Mouse (Mus musculus): ENCODE results near the gene Mrps27.
"Not testable (repeated sequence)": the region's sequence is repeated elsewhere in the genome, so short reads cannot be mapped to it uniquely, and the experiment has no call there.

Gene Mrps27

DNA sequence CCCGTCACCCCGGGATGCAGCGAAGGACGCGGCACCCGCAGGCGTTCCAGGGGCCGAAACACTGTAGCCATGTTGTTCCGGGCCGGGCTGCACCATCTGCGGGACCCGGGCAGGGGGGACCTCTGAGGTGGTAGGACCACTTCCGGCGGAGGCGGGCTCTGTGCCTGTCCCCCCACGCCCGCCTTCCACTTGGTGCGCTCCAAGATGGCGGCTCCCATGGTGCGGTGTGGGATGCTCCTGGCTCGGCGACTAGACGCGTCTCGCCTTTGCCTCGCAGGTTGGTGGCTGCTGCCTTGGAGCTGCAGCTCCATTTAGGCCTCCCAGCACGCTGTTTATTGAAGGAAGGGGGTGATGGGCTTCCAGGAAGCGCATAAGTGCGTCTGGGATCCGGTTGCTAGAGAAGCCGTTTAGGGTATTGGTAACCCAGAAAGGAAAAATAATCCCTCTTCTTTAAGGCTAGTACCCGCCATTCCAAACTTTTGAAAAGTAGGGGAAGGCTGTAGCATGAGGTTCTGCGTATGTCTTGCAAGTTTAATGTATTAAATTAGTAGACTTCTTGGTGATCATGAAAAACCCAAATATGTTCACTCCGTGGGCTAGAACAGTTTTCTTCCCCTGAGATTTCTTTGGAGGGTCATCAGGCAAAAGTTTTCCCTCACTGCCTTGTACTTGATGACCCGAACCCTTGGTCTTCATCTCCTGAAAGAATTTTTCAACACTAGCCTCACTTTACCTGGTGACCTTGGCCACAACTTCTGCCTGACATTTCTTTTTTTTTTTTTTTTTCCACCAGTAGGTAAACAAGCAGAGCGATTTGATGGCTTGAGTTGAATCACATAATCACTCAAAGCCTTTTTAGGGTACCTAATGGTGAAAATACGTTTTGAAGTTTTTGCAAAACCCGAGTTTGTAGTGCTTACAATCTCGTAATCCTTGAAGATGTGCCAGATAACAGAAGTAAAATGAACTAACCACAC, at the start of gene Mrps27, which contains the start of gene Ptcd2:
Mrps27 (plus strand) TSS at position 188 of the 977 bp plus-strand sequence.
Ptcd2 (minus strand) TSS at position 107 of the 977 bp plus-strand sequence.
- peak; percentile 97 for DNase-seq (ENCODE audit: low spot score)

DNA sequence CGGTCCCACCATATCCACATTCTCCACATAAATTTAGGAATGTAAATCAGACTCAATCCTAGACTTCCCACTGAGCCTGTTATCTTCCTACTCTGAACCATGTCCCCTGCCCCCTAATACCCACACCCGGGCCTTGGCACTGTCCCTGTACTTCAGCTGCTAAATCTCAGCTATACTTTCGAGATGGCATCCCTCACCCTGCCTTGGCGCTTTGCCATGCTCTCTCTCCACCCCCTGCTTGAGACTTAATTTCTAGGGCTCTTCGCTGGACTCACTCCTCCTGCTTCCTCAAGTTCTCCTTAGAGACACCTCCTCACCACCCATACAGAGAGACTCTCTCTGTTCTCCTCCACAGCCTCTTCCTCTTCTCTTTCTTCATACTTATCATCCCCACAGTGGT, 44.7 kb upstream of the Mrps27 start:
- DNase-seq (ENCODE audit: low spot score) = peak; percentile 68

GRCm38 (mm10) chr13:99303846-99304245, 40.7 kb upstream of the Mrps27 start:
- DNase-seq (ENCODE audit: low spot score) = no peak

- DNase-seq (ENCODE audit: low spot score) = no peak
Measured at GRCm38 (mm10) chr13:99304365-99304764, 40.2 kb upstream of the Mrps27 start.

DNA sequence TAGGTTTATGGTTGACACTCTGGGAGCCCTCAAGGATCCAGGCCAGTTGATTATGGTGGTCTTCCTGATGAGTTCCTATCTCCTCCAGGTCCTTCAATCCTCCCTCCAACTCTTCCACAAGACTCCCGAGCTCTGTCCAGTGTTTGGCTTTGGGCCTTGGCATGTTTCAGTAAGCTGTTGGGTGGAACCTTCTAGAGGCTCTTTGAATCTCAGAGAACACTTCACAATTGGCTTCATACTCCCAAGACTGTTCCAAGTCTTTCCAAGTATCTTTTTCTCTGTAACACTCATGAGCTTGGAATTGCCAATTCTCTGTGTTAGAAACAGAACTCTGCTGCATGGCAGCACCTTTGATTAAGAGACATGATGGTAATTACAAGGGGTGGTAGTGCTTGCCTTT, 39.4 kb upstream of the Mrps27 start:
- no peak for DNase-seq (ENCODE audit: low spot score)

GRCm38 (mm10) chr13:99306164-99306563, 38.4 kb upstream of the Mrps27 start:
- no peak for DNase-seq (ENCODE audit: low spot score)

DNA sequence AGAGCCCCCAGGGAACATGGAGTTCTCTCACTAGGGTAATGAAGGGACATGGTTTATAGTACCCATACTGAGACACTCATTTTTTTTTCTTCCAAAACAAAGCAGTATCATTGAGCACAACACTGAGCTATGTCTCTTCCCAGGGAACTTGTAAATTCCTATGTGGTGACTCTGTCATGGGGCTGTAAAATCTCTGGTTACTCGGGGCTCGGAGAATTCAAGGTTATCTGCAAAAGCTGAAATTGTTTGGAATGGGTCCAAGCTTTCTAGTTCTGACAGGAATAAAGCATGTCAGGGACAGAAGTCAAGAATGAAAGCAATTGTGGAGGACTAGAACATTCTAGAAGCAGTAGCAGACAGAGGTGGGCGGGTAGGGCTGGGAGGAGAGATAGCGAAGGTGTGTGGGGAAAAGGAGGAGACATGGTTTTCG, 36.6 kb upstream of the Mrps27 start:
- DNase-seq (ENCODE audit: low spot score) = no peak

DNA sequence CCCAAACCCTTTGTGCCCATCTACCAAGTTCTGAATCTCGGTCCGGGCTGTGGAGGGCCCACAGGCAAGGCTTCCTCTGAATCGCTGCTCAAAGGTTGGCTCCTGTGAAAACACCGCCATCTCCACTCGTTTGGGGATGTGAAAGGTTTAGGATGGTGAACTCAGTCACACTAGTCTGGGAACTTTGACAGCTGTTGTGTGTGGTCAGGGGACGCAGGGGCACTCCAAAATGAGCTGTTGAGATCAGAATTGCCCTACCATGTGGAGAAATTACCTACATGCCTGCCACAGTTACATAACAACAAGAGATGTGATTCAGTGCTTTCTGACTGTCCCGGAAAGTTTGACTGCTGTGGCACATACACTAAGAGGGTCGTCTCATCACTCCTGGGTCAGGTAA, 36.2 kb upstream of the Mrps27 start:
- DNase-seq (ENCODE audit: low spot score) = no peak

- DNase-seq (ENCODE audit: low spot score) = no peak
Measured at GRCm38 (mm10) chr13:99314098-99314497, 30.5 kb upstream of the Mrps27 start.

GRCm38 (mm10) chr13:99314657-99315181, 29.9 kb upstream of the Mrps27 start:
- DNase-seq (ENCODE audit: low spot score) = no peak

- DNase-seq (ENCODE audit: low spot score) = no peak
Measured at GRCm38 (mm10) chr13:99316366-99316765, 28.2 kb upstream of the Mrps27 start.

GRCm38 (mm10) chr13:99317058-99317457, 27.5 kb upstream of the Mrps27 start:
- peak; percentile 77 for DNase-seq (ENCODE audit: low spot score)

DNA sequence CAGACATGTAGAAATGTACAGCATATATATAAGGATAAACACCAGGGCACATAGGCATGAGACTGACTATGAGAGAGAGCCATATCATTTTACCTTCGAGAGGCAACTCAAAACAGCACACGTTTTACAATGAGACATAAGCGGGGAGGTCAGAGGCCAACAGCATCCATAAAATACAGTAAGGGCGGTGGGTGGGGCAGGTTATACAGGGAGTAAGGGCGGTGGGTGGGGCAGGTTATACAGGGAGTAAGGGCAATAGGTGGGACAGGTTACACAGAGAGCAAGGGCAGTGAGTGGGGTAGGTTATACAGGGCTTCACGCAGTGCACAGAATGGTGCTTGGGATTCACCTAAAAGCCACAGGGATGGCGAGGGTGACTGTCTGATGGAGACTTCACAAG, 24.1 kb upstream of the Mrps27 start:
- DNase-seq (ENCODE audit: low spot score) = no peak

DNA sequence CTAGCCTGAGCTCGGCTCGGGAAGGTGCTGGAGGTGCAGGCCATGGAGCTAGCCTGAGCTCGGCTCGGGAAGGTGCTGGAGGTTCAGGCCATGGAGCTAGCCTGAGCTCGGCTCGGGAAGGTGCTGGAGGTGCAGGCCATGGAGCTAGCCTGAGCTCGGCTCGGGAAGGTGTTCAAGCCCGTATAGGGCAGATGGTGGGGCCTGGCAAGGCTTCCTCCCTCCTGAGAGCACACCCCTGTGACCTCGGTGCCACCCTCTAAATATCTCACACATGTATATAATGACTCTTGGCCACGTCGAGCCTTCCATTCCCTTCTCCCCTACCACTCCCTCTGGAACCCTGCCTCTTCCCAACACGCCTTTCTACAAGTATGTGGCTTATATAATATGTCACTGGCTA, 21.7 kb upstream of the Mrps27 start:
- DNase-seq (ENCODE audit: low spot score) = not testable (repeated sequence)

DNA sequence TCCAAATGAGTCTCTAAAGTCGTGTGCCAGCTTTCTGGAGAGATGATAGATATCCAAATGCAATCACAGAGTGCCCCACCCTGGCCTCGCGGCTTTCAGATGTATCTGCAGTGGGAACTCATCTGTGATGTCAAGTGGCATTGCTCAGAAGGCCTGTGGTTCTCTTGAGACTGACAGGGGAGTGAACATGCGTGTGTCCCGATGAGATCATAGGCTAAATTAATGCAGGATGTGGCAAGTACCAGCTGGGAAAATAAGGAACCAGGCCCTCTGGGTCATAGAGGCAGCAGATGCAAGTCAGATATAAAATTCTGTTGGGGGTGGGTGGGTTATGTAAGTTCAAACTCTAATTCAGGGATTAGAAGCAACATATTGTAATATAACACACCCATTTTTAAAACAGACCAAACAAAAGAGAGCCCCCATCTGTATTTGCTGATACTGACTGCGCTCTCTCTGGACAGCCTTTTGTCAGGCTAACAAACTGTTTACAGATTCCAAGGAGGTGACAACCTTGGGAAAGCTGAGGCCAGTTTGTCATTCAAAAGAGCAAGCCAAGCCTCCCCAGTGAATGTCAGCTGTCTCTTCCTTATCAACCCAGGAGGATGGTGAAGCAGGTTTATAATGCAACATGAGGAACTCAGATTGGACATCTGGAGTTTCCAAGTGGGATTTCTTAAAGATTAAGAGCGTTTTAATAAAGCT, 20.8 kb upstream of the Mrps27 start:
- no peak for DNase-seq (ENCODE audit: low spot score)

DNA sequence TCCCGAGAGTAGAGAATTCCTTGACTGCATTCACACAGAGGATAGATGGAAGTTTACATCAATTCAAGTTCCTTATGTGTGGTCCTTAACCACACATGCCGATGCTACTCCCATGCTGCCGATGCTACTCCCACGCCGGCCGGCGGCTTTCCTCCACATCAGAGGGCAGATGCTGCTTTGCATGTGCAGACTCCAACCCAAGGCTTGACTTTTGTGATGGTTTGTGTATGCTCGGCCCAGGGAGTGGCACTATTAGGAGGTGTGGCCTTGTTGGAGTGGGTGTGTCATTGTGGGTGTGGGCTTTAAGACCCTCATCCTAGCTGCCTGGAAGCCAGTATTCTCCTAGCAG, 20.3 kb upstream of the Mrps27 start:
- not testable (repeated sequence) for DNase-seq (ENCODE audit: low spot score)

DNA sequence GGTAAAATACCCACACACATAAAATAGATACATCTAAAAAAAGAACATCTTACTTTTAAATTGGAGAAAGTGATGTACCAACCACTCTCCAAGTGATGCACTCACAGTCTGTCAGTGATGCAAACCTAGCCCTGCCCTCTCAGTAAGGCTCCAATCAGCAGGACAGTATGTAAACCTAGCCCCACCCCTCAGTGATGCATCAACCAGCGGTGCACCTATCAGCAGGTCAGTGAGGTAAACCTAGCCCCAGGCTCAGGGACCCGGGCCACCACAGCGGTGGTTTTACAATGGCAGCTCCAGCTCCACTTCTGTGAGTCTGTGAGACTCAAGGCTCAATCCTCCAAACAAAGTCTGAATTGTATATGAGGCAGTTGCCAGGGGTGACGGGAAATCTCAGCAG, 13.3 kb upstream of the Mrps27 start:
- no peak for DNase-seq (ENCODE audit: low spot score)

DNA sequence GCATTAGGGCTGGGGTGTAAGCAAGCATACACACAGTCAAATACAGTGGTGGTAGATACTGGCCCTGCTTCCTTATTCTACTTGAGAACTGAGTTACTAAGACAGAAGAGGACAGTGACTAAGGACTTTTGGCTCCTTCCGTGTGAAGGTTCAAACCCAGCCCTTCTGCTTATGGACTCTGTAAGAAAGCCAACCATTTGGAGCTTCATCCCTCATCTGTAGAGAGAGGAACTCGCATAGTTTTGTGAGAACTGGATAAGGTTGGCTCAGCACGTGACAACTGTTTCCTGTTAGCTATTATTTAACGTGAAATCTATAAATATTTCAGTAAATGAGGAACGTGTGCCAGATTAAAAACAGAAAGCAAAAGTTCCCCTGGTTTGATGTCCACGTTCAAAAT, 7.1 kb upstream of the Mrps27 start:
- no peak for DNase-seq (ENCODE audit: low spot score)

DNA sequence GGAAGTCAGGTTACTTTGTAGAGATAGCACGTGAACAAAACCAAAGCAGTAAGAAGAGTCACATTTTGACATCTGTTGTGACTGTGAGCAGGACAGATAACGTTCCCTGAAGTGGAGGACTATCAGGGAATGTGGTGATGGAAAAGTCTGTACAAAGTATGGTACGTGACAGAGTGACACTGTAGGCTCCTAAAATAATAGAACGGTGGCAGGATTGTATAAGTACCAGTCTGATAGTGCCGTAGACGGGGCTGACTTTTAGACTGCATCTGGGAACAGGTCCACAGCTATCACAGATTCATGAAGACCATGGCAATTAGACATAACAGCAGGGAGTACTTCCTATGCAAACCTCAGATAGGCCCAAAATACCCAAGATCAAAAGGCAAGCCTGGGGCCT, 3.1 kb upstream of the Mrps27 start:
- no peak for DNase-seq (ENCODE audit: low spot score)

- DNase-seq (ENCODE audit: low spot score) = no peak
Measured at GRCm38 (mm10) chr13:99343876-99344598, 549 bp upstream of the Mrps27 start.

- no peak for DNase-seq (ENCODE audit: low spot score)
Measured at GRCm38 (mm10) chr13:99350009-99350408, 5.4 kb downstream of the Mrps27 start.

GRCm38 (mm10) chr13:99351186-99351585, 6.6 kb downstream of the Mrps27 start:
- no peak for DNase-seq (ENCODE audit: low spot score)

All from testis, postnatal 10 days (tissue).